Mouse (Mus musculus): ENCODE results near the gene Gad2. TPM values are rescaled to one million over a fixed set of nuclear protein-coding genes. Genes with fewer than 3 reads are reported as not detected.

Gene Gad2
- polyA plus RNA-seq, 1 experiment from 2014 or later, result 0.03 TPM

DNA sequence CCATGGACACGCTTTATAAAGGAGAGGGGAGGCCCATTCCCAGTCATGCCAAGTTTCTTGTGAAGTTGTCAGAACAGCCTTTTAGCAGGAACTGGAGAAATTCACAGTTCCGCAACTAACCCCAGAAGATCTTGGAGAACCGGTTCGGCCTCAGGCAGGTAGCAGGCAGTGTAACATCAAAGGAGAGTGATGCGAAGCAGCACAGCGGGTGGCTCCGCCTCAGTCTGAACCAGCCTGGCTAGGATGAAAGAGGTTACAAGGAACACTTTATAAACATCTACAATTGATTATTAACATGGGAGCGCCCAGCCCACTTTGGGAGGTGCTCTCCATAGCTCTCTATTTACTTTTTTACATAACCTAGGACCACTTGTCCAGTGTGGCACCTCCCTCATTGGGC lies 55.1 kb downstream of the Gad2 start:
- Histone ChIP-seq H3K27me3 (ENCODE audit: low read depth, poor library complexity, severe bottlenecking) (no peaks in the 10 kb centered on the region), H3K36me3 (no peaks in the 10 kb centered on the region), H3K4me3 (no peak overlapping the region), H3K4me1 (no peaks in the 10 kb centered on the region), H3K27ac (no peak overlapping the region), H3K9me3 (replicated peaks) (no peaks in the 10 kb centered on the region)
- WGBS, result 20% methylated on average over 8 of the region's 8 CpGs
- no peak for DNase-seq (ENCODE audit: low spot score)

DNA sequence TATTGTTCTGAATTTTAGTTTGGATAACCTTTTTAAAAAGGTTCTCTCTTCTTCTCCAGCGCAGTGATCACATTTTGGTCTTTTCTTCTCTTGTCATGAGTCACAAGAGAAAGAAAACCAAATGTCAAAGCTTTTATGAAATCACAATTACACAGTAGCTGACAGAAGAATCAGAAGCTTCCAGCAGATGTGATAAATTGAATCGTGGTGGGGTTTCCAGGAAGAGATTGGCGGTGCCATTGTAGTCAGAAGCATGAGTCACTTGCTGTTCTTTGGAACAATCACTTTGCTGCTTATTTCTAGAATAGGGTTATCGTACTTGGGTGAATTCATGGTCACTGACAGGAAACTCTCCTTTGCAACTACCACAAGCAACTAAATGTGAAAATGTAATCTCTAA lies 57.9 kb downstream of the Gad2 start:
- Histone ChIP-seq H3K27ac (no peak overlapping the region), H3K27me3 (ENCODE audit: low read depth, poor library complexity, severe bottlenecking) (no peaks in the 10 kb centered on the region), H3K4me3 (no peak overlapping the region), H3K4me1 (no peaks in the 10 kb centered on the region), H3K9me3 (replicated peaks) (no peaks in the 10 kb centered on the region), H3K36me3 (no peaks in the 10 kb centered on the region)
- DNase-seq (ENCODE audit: low spot score), result no peak
- WGBS, result 86% methylated on average over 4 of the region's 4 CpGs

DNA sequence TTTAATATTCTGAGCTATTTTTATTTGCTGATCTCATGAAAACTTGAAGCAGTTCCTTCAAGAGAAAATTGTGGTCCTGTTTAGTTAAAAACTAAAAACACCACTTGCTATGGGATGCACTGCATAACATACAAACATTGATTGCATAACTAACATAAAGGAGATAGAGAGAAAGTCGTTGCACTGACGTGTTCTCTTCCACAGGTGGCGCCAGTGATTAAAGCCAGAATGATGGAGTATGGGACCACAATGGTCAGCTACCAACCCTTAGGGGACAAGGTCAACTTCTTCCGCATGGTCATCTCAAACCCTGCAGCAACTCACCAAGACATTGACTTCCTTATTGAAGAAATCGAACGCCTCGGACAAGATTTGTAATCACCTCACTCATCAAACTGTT lies 68.0 kb downstream of the Gad2 start:
- Histone ChIP-seq H3K4me3 (no peak overlapping the region), H3K27ac (no peak overlapping the region), H3K4me1 (no peaks in the 10 kb centered on the region), H3K9me3 (replicated peaks) (no peaks in the 10 kb centered on the region), H3K36me3 (no peaks in the 10 kb centered on the region), H3K27me3 (ENCODE audit: low read depth, poor library complexity, severe bottlenecking) (no peaks in the 10 kb centered on the region)
- 85% methylated on average over 7 of the region's 7 CpGs for WGBS
- no peak for DNase-seq (ENCODE audit: low spot score)

DNA sequence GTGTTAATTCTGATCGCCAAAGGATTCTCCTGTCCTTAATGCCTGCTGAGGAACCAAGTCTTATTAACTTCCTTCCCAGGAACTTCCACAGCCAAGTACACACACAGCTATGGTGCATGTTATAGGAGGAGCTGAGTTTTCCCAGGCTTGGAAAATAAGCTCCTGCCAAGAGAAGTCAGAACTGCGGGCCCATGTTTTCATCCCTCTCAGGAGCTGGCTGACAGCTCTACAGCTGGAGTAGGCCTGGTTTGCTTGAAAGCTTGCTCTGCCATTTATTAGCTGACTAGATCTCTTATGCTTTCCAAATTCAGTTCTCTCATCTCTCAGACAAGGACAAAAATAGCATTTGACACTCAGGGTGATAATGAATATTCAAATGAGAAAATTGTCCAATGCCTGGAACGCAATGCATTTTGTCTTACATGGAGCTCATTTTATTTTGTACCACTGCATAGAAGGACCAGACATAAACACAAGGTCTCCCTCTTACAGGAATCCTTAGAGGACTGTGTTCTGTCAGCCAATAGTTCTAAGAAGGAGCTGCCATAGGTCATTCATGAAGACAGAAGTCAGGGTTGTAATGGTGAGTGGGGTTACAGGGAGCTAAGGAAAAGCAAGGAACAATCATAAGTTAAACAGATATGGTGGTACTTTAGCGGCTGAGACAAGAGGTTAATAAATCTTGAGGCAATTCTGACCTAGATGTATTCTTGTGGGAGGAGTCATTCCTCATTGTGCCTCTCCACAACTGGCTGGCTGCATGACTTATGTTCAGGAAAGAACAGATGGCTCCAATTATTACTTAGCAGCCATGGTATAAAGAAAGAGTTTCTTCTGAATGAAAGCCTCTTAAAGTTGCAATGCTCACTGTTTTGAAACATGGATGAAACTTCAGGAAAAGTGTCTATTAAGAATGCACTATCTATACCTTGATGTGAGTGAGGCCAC lies 83.0 kb downstream of the Gad2 start:
- peaks cover 24% of the 10 kb centered on the region for H3K4me1 ChIP-seq
- H3K4me3 ChIP-seq, result no peak overlapping the region
- 0 out of 2 replicates have a peak overlapping the region, but pooled peaks have one; percentile 14 for H3K27ac ChIP-seq
- no peaks in the 10 kb centered on the region for H3K36me3 ChIP-seq
- H3K9me3 ChIP-seq (replicated peaks), result no peaks in the 10 kb centered on the region
- 50% methylated on average over 4 of the region's 4 CpGs for WGBS
- H3K27me3 ChIP-seq (ENCODE audit: low read depth, poor library complexity, severe bottlenecking), result no peaks in the 10 kb centered on the region
- no peak for DNase-seq (ENCODE audit: low spot score)

DNA sequence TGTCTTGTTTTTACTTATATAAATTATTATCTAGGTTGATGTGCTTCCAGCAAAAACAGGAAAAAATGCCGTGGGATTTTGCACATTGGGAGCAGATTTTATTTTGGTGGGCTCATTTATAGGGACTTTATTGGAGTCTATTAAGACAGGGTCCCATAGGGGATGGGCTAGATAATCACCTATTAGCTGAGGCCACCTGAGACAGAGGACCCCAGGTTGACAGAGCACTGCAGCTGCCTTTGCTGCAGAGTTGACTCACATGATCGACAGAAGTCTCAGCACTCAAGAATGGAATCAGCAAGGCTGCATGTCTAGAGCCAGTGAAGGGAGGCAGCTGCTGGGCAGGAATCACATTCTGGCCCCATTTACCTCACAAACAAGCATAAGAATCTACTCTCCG lies 84.2 kb downstream of the Gad2 start:
- no peaks in the 10 kb centered on the region for H3K27me3 ChIP-seq (ENCODE audit: low read depth, poor library complexity, severe bottlenecking)
- 79% methylated on average over 3 of the region's 3 CpGs for WGBS

DNA sequence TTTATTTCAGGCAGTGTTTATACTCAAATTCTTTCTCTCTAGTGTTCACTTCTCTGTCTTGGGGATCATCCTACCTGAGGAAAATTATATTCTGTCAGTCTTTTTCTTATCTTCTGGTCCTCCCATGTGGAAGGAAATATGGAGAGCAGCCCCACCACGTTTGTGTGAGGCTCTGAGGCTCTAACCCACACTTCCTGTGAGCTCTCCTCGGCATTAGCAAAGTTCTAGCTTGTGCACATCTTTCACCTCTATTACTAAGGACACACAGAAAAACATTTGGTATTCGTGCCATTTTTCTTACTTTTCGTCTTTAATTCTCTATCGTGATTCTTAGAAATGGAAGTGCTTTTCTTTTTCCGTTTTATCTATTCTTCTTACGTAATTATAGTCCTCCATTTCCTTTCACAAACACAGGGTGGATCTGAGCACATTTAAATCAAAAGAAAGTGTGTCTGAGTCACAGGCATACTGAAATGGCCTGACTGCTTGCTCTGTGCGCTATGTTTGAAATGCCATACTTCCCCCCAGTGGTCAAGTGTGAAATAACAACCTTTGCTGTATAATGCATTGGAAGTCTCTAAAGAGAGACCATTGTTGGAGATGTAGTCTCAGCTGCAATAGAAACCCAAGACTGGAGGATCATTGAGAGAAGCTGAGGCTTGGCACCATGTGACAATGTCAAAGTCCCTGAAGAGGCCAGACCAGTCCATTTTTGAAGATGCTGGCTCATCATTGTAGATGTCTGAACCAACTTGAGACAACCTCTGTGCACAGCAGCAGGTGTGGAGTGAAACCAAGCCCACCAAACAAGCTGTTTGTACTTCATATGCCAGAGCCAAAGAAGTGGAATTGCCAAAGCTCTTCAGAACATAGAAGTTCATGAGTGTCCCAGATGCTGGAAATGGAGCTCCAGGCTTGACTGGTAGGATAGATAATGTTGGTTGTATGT lies 99.8 kb downstream of the Gad2 start:
- Histone ChIP-seq H3K4me1 (no peaks in the 10 kb centered on the region), H3K4me3 (no peak overlapping the region), H3K9me3 (replicated peaks) (no peaks in the 10 kb centered on the region), H3K27ac (no peak overlapping the region), H3K27me3 (ENCODE audit: low read depth, poor library complexity, severe bottlenecking) (no peaks in the 10 kb centered on the region), H3K36me3 (no peaks in the 10 kb centered on the region)
- WGBS, result 33% methylated on average over 8 of the region's 8 CpGs
- DNase-seq (ENCODE audit: low spot score), result no peak

More for the DNA sequence above, 84.2 kb downstream of the Gad2 start:
- Histone ChIP-seq H3K36me3 (no peaks in the 10 kb centered on the region), H3K4me3 (no peak overlapping the region), H3K4me1 (peaks cover 24% of the 10 kb centered on the region), H3K27ac (no peak overlapping the region), H3K9me3 (replicated peaks) (no peaks in the 10 kb centered on the region)
- DNase-seq (ENCODE audit: low spot score), result no peak

DNA sequence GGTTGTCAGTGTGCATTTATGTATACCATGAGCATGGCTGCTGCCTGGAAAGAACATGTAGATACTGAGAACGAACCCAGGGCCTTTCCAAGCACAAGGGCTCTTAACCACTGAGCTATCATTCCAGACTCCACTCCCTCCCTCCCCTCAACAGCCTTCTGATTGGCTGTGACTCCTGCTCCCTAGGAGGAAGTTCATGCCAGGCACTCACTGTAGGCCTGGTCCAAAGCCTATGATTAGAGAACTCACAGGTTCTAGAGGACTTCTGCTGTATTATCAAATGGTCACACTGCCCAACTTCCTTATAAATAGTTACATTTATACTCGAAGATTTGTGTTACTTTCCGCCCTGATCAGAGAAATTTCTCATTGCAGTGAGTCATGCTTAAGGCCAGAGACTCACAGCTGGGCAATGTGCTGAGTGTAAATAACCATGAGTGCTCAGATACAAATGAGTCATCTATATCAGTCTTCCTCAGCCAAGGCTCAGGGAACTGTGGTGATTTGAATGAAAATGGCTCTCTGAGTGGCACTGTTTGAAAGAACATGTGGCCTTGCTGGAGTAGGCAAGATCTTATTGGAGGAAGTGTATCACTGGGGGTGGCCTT lies 102.0 kb downstream of the Gad2 start:
- H3K27me3 ChIP-seq (ENCODE audit: low read depth, poor library complexity, severe bottlenecking), result no peaks in the 10 kb centered on the region
- H3K36me3 ChIP-seq, result no peaks in the 10 kb centered on the region
- DNase-seq (ENCODE audit: low spot score), result no peak
- 79% methylated on average over 3 of the region's 3 CpGs for WGBS
- no peaks in the 10 kb centered on the region for H3K9me3 ChIP-seq (replicated peaks)
- no peak overlapping the region for H3K27ac ChIP-seq
- H3K4me3 ChIP-seq, result no peak overlapping the region
- no peaks in the 10 kb centered on the region for H3K4me1 ChIP-seq

DNA sequence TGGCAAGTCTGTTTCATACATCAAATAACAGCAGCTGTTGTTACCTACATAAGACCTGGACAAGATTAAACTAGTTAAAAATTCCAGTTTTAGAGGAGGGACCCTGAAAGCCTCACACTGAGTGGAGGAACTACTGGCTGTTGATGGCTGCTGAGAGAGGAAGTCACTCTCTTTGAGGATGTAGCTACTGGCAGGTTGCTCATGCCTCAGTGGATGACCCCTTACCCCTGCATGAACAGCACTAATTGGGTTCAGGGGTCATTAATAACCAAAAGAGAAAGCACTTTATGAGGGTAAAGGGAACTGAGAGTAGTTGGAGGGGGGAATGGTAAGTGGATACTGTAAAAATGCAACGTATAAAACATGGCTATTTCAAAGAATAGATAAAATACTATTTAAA lies 105.1 kb downstream of the Gad2 start:
- Histone ChIP-seq H3K36me3 (no peaks in the 10 kb centered on the region), H3K4me3 (no peak overlapping the region), H3K27ac (no peak overlapping the region), H3K27me3 (ENCODE audit: low read depth, poor library complexity, severe bottlenecking) (no peaks in the 10 kb centered on the region), H3K9me3 (replicated peaks) (no peaks in the 10 kb centered on the region), H3K4me1 (no peaks in the 10 kb centered on the region)
- WGBS, result 81% methylated on average over 1 of the region's 1 CpGs
- no peak for DNase-seq (ENCODE audit: low spot score)

DNA sequence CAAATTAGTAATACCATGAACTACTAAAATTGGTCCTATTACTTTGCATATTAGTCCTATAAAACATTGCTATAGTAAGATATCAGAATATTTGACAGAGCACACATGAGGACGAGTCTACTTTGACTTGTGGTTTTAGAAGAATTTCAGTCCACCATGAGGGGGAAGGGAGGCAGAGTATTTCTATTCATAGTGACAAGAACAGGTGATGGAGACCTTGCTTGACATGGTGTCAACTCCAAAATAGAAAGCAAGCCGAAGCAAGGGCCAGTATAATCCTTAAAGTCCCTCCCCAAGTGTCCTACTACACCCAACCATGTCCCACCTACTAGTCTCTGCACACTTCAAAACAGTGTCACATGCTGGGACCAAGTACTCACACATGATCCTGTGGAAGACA lies 114.1 kb downstream of the Gad2 start:
- Histone ChIP-seq H3K27me3 (ENCODE audit: low read depth, poor library complexity, severe bottlenecking) (no peaks in the 10 kb centered on the region), H3K36me3 (no peaks in the 10 kb centered on the region), H3K9me3 (replicated peaks) (no peaks in the 10 kb centered on the region), H3K4me1 (no peaks in the 10 kb centered on the region), H3K4me3 (no peak overlapping the region), H3K27ac (no peak overlapping the region)
- 81% methylated on average over 2 of the region's 2 CpGs for WGBS
- DNase-seq (ENCODE audit: low spot score), result no peak

DNA sequence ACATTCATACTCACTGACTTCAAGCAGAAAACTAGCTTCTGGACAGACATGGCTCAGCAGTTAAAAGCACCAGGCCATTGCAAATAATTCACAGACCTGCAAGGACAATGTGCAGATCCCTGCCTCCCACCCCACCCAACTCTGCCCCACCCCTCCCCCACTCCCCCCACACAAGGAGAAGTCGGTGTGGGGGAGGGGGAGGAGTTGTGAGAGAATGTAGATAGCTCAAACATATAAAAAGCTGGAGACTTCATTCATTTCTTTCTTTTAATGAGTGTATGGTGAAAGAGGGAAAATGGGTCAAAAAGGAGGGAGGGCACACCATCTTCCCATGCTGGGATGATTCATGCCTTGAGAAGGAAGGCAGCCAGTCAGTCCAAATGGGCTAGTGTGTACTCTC lies 117.4 kb downstream of the Gad2 start:
- no peak for DNase-seq (ENCODE audit: low spot score)
- no peak overlapping the region for H3K27ac ChIP-seq
- WGBS, result 44% methylated on average over 1 of the region's 1 CpGs
- H3K4me3 ChIP-seq, result no peak overlapping the region
- H3K36me3 ChIP-seq, result no peaks in the 10 kb centered on the region
- 0 out of 2 replicates have a peak, but pooled peaks cover 3% of the 10 kb centered on the region for H3K4me1 ChIP-seq
- no peaks in the 10 kb centered on the region for H3K27me3 ChIP-seq (ENCODE audit: low read depth, poor library complexity, severe bottlenecking)
- H3K9me3 ChIP-seq (replicated peaks), result no peaks in the 10 kb centered on the region

DNA sequence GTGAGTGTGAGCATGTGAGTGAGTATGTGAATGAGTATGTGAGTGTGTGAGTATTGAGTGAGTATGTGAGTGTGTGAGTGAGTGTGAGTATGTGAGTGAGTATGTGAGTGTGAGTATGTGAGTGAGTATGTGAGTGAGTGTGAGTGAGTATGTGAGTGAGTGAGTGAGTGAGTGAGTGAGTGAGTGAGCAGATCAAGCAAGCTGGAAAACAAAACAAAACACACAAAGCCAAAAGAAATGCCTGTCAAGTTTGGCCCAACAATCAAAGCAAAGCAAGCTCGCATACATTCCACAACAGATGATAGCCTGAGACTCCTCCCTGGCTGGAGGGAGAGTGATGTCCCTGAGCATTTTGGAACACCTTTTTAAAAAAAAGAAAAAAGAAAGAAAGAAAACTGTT lies 118.4 kb downstream of the Gad2 start:
- Histone ChIP-seq H3K4me1 (0 out of 2 replicates have a peak, but pooled peaks cover 3% of the 10 kb centered on the region), H3K27me3 (ENCODE audit: low read depth, poor library complexity, severe bottlenecking) (no peaks in the 10 kb centered on the region; the same call in 1 of the 2 replicates)
- WGBS, result 80% methylated on average over 1 of the region's 1 CpGs

DNA sequence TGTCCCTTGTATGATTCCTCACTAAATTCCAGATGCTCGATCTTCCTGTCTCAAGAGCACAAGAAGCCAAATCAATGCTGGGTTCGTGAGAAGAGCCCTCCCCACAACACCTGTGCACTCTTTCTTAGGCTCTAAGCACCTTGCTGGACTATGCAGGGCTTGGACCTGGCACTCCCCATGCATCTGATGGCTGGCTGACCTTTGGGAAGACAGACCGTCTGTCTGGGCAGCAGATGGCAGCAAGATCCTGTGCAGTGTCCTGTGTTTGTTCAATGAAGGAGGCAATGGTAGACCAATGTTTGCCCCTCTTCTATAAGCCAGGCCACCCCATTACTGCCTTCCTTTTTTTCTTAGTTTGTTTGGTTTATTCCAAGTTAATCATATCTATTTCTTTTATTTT lies 119.2 kb downstream of the Gad2 start:
- 0 out of 2 replicates have a peak, but pooled peaks cover 3% of the 10 kb centered on the region for H3K4me1 ChIP-seq
- no peaks in the 10 kb centered on the region for H3K9me3 ChIP-seq (replicated peaks)
- no peak overlapping the region for H3K27ac ChIP-seq
- no peaks in the 10 kb centered on the region; the same call in 1 of the 2 replicates for H3K27me3 ChIP-seq (ENCODE audit: low read depth, poor library complexity, severe bottlenecking)
- H3K36me3 ChIP-seq, result no peaks in the 10 kb centered on the region
- 74% methylated on average over 3 of the region's 3 CpGs for WGBS
- no peak for DNase-seq (ENCODE audit: low spot score)
- no peak overlapping the region for H3K4me3 ChIP-seq

More for the DNA sequence above, 118.4 kb downstream of the Gad2 start:
- DNase-seq (ENCODE audit: low spot score), result no peak
- Histone ChIP-seq H3K36me3 (no peaks in the 10 kb centered on the region), H3K4me3 (no peak overlapping the region), H3K27ac (no peak overlapping the region), H3K9me3 (replicated peaks) (no peaks in the 10 kb centered on the region)
